Comparison of ENCODE assay signal across 19 mouse cellular contexts in the genomic region with DNA sequence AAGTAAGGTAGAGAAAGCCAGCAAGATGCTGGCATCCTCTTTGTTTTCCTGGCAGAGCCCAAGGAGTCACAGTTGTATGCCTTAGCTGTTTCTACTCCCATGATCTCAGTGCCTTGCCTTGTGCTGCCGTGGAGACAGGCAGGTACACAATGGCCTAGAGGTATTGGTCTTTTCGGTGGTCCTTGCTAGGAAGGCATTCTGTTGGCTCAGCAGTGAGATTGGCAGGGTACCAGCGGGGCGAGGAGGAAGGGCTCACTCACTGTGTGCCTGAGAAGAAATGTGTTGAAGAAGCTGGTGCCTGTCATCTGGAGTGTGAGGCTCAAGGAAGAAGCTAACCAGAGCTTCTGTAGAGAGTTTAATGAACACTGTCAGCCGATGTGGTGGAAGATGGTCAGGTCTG. TPM values are rescaled to one million over a fixed set of nuclear protein-coding genes. Genes with fewer than 3 reads are reported as not detected.
DNase-seq lines count a peak whose midpoint lies in the region; ATAC-seq and TF ChIP-seq lines count a peak whose summit lies in the region.
"Had no signal": no experiment of that assay in that cellular context is flagged by ENCODE, and none has a peak within 500 bp of the region (broad histone marks: within the 10 kb centered on the region; RNA-seq: fewer than 3 reads in every experiment).

No protein-coding gene starts in this region.

- TF ChIP-seq POLR2A in cerebellum, adult 2 months (IDR thresholded peaks at IDR 0.05; ENCODE audit: borderline replicate concordance, insufficient read depth, low read length) = no peak

- no peak for TF ChIP-seq CTCF in cerebellum, adult 2 months (IDR thresholded peaks at IDR 0.05; ENCODE audit: borderline replicate concordance, insufficient read depth, low read depth, low read length)

- H3K4me3 ChIP-seq in cerebellum, adult 2 months (replicated peaks; ENCODE audit: insufficient read depth, low read depth, low read length) = no peak overlapping the region
- H3K4me3 ChIP-seq in heart, embryonic 14.5 days (ENCODE audit: control insufficient read depth in 1 of 2, insufficient read depth in 1 of 2, low read depth in 1 of 2, low read length in 2 of 2) = no peak overlapping the region
- no peak overlapping the region for H3K4me3 ChIP-seq in hindbrain, embryonic 16.5 days (ENCODE audit: low read length)
- H3K4me3 ChIP-seq: megakaryocyte, embryonic 14.5 days; myocyte; stomach, embryonic 15.5 days had no signal

- H3K36me3 ChIP-seq in heart, embryonic 14.5 days (ENCODE audit: control insufficient read depth, insufficient read depth, low read length) = no peaks in the 10 kb centered on the region
- no peaks in the 10 kb centered on the region for H3K36me3 ChIP-seq in hindbrain, embryonic 16.5 days (ENCODE audit: control insufficient read depth, insufficient read depth, low read length)
- H3K36me3 ChIP-seq: forebrain, embryonic 12.5 days; stomach, embryonic 15.5 days had no signal

- peak overlapping the region; percentile 98 for H3K4me2 ChIP-seq in heart, embryonic 14.5 days (ENCODE audit: low read length)
- H3K4me2 ChIP-seq in hindbrain, embryonic 16.5 days (ENCODE audit: low read length) = peak overlapping the region; percentile 62; the same call in 1 of the 2 replicates
- H3K4me2 ChIP-seq: stomach, embryonic 15.5 days had no signal

- H3K9me3 ChIP-seq in heart, embryonic 14.5 days (ENCODE audit: control insufficient read depth, low read length) = no peaks in the 10 kb centered on the region
- H3K9me3 ChIP-seq in hindbrain, embryonic 16.5 days (ENCODE audit: control insufficient read depth, low read length) = no peaks in the 10 kb centered on the region
- H3K9me3 ChIP-seq: forebrain, embryonic 12.5 days; stomach, embryonic 15.5 days had no signal

- no peaks in the 10 kb centered on the region for H3K27me3 ChIP-seq in cerebellum, adult 2 months (ENCODE audit: control insufficient read depth, insufficient read depth, low read length)
- H3K27me3 ChIP-seq in heart, embryonic 14.5 days (ENCODE audit: control insufficient read depth, insufficient read depth, low read length) = peaks cover 4% of the 10 kb centered on the region; the same call in 1 of the 2 replicates
- no peaks in the 10 kb centered on the region; the same call in 1 of the 2 replicates for H3K27me3 ChIP-seq in hindbrain, embryonic 16.5 days (replicated peaks; ENCODE audit: control insufficient read depth, insufficient read depth, low read length)

- ATAC-seq in heart, embryonic 14.5 days (ENCODE audit: insufficient number of reproducible peaks, insufficient read depth, low FRiP score, low read depth) = no peak
- ATAC-seq in hindbrain, embryonic 16.5 days = no peak; the same call in 1 of the 2 replicates
- ATAC-seq: activated CD4-positive, CD25-positive, alpha-beta regulatory T cell, adult 4 months; lung, postnatal 0 days had no signal

- WGBS in cerebellum, adult 2 months = 45% methylated on average over 5 of the region's 5 CpGs
- WGBS in heart, embryonic 14.5 days = 25% methylated on average over 5 of the region's 5 CpGs
- WGBS in hindbrain, embryonic 16.5 days = 40% methylated on average over 5 of the region's 5 CpGs

- intact Hi-C loops in heart, postnatal 10 days (cut with DNase I) = loop anchor here (2.0 to 5.0 kb wide), 2 partner anchors 177 to 283 kb away; no protein-coding TSS in a partner anchor
- intact Hi-C loops in left cerebral cortex, postnatal 4 days (cut with DNase I) = loop anchor here (2.0 kb wide), 1 partner anchor 283 kb away; no protein-coding TSS in a partner anchor

- peak; percentile 62 to 69 for DNase-seq in cerebellum, postnatal 10 days
- DNase-seq in cerebellum, adult 2 months = no peak
- DNase-seq in heart, postnatal 10 days = no peak
- DNase-seq in left cerebral cortex, postnatal 4 days = peak; percentile 37
- DNase-seq in left cerebral cortex, adult 8-10 months (ENCODE audit: low spot score in 2 of 2) = no peak
- no peak for DNase-seq in kidney, postnatal 10 days
- DNase-seq: adrenal gland, postnatal 25 days; kidney, adult 2 months; kidney, postnatal 36 days; spleen, adult 18-20 months had no signal

- no peak overlapping the region for H3K27ac ChIP-seq in cerebellum, adult 2 months (ENCODE audit: insufficient read depth, low read length)
- H3K27ac ChIP-seq in heart, embryonic 14.5 days (replicated peaks in 1 of 2; ENCODE audit: control insufficient read depth in 1 of 2, insufficient read depth in 1 of 2, low read depth in 2 of 2, low read length in 2 of 2) = no peak overlapping the region
- no peak overlapping the region for H3K27ac ChIP-seq in hindbrain, embryonic 16.5 days (ENCODE audit: low read depth, low read length)
- H3K27ac ChIP-seq: forebrain, embryonic 12.5 days; liver, embryonic 14.5 days; stomach, embryonic 15.5 days had no signal

- no peaks in the 10 kb centered on the region for H3K4me1 ChIP-seq in cerebellum, adult 2 months (ENCODE audit: control insufficient read depth, insufficient read depth, low read length)
- H3K4me1 ChIP-seq in heart, embryonic 14.5 days (ENCODE audit: control insufficient read depth in 2 of 2, insufficient read depth in 2 of 2, low read length in 2 of 2) = peaks cover 5 to 19% of the 10 kb centered on the region in 2 experiments; a peak in 2 of 4 replicates
- peaks cover 4% of the 10 kb centered on the region for H3K4me1 ChIP-seq in hindbrain, embryonic 16.5 days (ENCODE audit: control insufficient read depth, insufficient read depth, low read depth, low read length)

- H3K9ac ChIP-seq in heart, embryonic 14.5 days (ENCODE audit: low read length) = no peak overlapping the region
- no peak overlapping the region; the same call in 1 of the 2 replicates for H3K9ac ChIP-seq in hindbrain, embryonic 16.5 days (ENCODE audit: low read depth, low read length)
- H3K9ac ChIP-seq: liver, embryonic 14.5 days; stomach, embryonic 15.5 days had no signal

RNA-seq across cellular contexts. Expression of gene Mtus2, which starts 1.4 kb away (rescaled TPM):
- polyA plus RNA-seq in cerebellum, adult 2 months (2012; rRNA removed) = 33.3 TPM in 2 replicates
- 128 and 129 TPM in 2 replicates for polyA plus RNA-seq in heart, embryonic 14.5 days (2014; fragmentation: Nextera tagmentation; extraction: Ambion mirVana)
- total RNA-seq in heart, postnatal 10 days (2021) = 100 to 1,000 TPM in 1 of 2 experiments, 10 to 100 TPM in 1; 88.3 to 114 TPM
- 10 to 100 TPM; 54.7 to 57.7 TPM for total RNA-seq in left cerebral cortex, postnatal 4 days (2021)
- 10 to 100 TPM; 36.6 to 43.1 (median 39.3) TPM for total RNA-seq in left cerebral cortex, adult 8-10 months (2022)
- 34.8 and 39.4 TPM in 2 replicates for polyA plus RNA-seq in hindbrain, embryonic 16.5 days (2015; fragmentation: Nextera tagmentation; extraction: Ambion mirVana)

Comparison
In these comparisons a context has a peak if more than half of its experiments do, and no peak if none do; other contexts are left out.
1. DNase-seq: peak in cerebellum, postnatal 10 days (2 of 2) and left cerebral cortex, postnatal 4 days (single experiment); none in cerebellum, adult 2 months (0 of 2), heart, postnatal 10 days (0 of 2), left cerebral cortex, adult 8-10 months (0 of 2) and kidney, postnatal 10 days (single experiment).